Mouse (Mus musculus): ENCODE results near the gene Arhgap25. TPM values are rescaled to one million over a fixed set of nuclear protein-coding genes. Genes with fewer than 3 reads are reported as not detected.

The Arhgap25 gene
- polyA plus RNA-seq, 1 experiment from 2014 or later: 7.5 TPM

DNA sequence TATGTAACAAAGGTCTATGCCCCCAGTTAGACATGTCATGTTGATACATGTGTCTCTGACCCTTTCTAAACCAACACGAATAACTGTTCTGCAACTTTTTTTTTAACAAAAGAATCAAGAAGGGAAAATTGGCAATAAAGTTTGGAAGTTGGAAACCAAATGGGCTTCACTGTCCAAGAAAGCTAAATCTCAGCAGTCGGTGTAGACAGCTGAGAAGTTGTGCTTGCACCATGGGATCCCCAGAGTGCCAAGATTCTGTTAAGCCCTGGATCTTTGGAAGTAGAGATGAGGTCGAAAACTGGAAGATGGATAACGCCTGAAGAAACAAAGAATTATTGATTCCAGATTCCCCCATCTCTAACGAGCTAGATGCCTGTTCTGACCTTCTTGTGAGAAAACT is 32.1 kb upstream of the Arhgap25 start:
- no peaks in the 10 kb centered on the region for H3K36me3 ChIP-seq (ENCODE audit: control insufficient read depth, insufficient read depth)
- WGBS: 67% methylated on average over 5 of the region's 5 CpGs
- no peak overlapping the region for H3K9ac ChIP-seq (ENCODE audit: low read length)
- no peaks in the 10 kb centered on the region for H3K4me1 ChIP-seq (ENCODE audit: control insufficient read depth, insufficient read depth, low read length)
- no peak overlapping the region for H3K27ac ChIP-seq (ENCODE audit: low read length)
- H3K27me3 ChIP-seq (ENCODE audit: control insufficient read depth, insufficient read depth, low read length): no peaks in the 10 kb centered on the region
- no peak overlapping the region for H3K4me3 ChIP-seq (ENCODE audit: low read length)
- H3K4me2 ChIP-seq (ENCODE audit: low read depth, low read length): no peak overlapping the region
- ATAC-seq (replicated peaks; ENCODE audit: extremely low read depth, insufficient read depth, low FRiP score): no peak
- no peaks in the 10 kb centered on the region for H3K9me3 ChIP-seq (replicated peaks; ENCODE audit: control insufficient read depth, low read length)

DNA sequence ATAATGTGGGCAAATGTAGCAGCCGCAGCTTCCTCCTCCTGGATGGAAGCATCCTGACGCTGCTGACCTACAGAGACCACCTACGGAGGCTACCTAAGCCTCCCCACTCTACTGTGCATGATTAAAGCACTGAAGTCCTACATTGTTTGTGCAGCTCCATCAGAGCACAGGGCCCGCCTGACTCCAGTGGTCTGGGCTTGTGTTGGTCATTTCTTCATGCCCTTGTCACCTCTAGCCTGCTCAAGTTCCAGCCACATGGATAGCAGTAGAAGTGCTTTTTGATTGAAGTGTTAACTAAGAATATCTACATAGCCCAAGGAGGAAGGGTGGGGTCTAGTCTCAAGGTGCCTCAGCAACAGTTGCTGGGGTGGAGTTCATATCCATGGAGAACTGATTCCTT is 31.3 kb upstream of the Arhgap25 start:
- no peak overlapping the region for H3K27ac ChIP-seq (ENCODE audit: low read length)
- no peak overlapping the region for H3K9ac ChIP-seq (ENCODE audit: low read length)
- ATAC-seq (replicated peaks; ENCODE audit: extremely low read depth, insufficient read depth, low FRiP score): no peak
- H3K27me3 ChIP-seq (ENCODE audit: control insufficient read depth, insufficient read depth, low read length): no peaks in the 10 kb centered on the region
- H3K9me3 ChIP-seq (replicated peaks; ENCODE audit: control insufficient read depth, low read length): no peaks in the 10 kb centered on the region
- H3K4me2 ChIP-seq (ENCODE audit: low read depth, low read length): no peak overlapping the region
- no peak overlapping the region for H3K4me3 ChIP-seq (ENCODE audit: low read length)
- H3K4me1 ChIP-seq (ENCODE audit: control insufficient read depth, insufficient read depth, low read length): no peaks in the 10 kb centered on the region
- H3K36me3 ChIP-seq (ENCODE audit: control insufficient read depth, insufficient read depth): no peaks in the 10 kb centered on the region
- 90% methylated on average over 4 of the region's 4 CpGs for WGBS

DNA sequence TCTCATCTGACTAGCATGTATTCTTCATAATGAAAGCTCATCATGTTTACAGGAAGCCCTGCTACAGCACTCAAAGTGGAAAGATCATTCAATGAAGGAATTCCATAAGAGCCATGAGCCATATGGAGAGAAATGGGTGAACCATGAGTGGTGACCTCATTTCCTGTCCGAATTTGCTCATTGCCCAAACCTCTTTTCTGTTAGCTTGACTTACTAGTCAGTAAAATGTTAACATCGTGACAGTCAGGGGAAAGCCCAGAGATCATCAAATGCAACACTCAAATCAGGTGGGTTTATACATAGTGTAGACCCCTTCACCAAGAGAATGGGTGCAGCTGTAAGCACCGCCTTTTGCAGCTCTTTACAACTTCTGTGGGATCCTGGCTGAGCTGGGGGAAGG is 20.7 kb upstream of the Arhgap25 start:
- H3K9ac ChIP-seq (ENCODE audit: low read length): no peak overlapping the region

DNA sequence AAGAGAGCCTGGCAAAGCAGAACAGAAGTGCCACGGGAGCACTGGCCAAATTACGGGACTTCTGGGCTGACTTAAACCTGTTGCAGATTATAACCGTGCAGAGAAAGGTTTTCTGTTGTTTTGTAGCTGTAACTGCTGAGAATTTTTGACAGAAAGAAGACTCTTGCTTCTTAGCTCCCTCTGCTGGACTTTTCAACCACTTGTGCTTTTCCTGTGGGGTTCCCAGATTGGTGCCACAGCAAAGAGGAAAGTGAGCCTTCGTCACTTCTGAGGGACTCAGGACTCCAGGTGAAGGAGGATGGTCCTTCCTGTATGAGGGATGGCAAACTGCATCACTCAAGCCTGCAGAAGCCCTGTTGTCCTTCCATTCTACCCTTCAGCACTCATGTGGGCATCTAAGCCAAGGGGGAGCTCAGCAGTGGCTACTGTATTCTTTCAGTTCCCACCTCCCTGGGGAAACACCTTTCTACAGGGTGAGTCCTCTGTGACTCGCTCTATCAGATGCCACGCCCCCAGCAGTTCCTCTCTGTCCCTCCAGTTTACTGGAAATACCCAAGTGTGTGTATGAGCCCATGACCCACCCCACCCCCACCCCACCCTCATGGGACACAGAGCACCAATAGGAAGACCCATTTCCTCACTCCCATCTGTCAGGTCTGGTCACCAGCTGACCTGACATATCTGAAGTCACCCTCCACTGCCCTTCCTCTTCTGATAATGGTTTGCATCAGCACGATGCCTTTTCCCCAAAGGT is 19.2 kb upstream of the Arhgap25 start:
- Histone ChIP-seq H3K36me3 (ENCODE audit: control insufficient read depth, insufficient read depth) (no peaks in the 10 kb centered on the region), H3K27ac (ENCODE audit: low read length) (no peak overlapping the region), H3K9ac (ENCODE audit: low read length) (no peak overlapping the region), H3K4me3 (ENCODE audit: low read length) (no peak overlapping the region), H3K4me1 (ENCODE audit: control insufficient read depth, insufficient read depth, low read length) (no peaks in the 10 kb centered on the region), H3K9me3 (replicated peaks; ENCODE audit: control insufficient read depth, low read length) (no peaks in the 10 kb centered on the region), H3K27me3 (ENCODE audit: control insufficient read depth, insufficient read depth, low read length) (no peaks in the 10 kb centered on the region), H3K4me2 (ENCODE audit: low read depth, low read length) (no peak overlapping the region)
- WGBS: 37% methylated on average over 7 of the region's 7 CpGs
- ATAC-seq (replicated peaks; ENCODE audit: extremely low read depth, insufficient read depth, low FRiP score): no peak

More for the DNA sequence above, 20.7 kb upstream of the Arhgap25 start:
- WGBS: 63% methylated on average over 3 of the region's 3 CpGs
- Histone ChIP-seq H3K27ac (ENCODE audit: low read length) (no peak overlapping the region), H3K4me1 (ENCODE audit: control insufficient read depth, insufficient read depth, low read length) (no peaks in the 10 kb centered on the region), H3K36me3 (ENCODE audit: control insufficient read depth, insufficient read depth) (no peaks in the 10 kb centered on the region), H3K9me3 (replicated peaks; ENCODE audit: control insufficient read depth, low read length) (no peaks in the 10 kb centered on the region), H3K4me2 (ENCODE audit: low read depth, low read length) (no peak overlapping the region), H3K27me3 (ENCODE audit: control insufficient read depth, insufficient read depth, low read length) (no peaks in the 10 kb centered on the region), H3K4me3 (ENCODE audit: low read length) (no peak overlapping the region)
- ATAC-seq (replicated peaks; ENCODE audit: extremely low read depth, insufficient read depth, low FRiP score): no peak

DNA sequence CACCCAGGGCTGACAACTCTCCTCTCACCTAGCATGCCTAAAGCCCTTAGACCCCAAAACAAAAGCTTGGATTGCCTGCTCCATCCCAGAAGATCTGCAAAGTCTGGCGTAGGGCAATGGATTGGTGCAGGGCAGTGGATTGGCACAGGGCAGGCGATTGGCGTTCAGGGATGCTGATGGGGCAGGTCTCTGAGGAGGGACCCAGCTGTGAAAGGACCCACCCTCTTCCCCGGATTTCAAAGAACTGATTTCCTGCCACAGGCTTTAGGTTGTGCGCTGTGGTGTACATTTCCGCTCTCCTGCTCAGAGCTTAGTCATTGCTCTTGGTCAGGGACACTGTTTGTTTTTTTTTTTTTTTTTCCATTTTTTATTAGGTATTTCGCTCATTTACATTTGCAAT is 14.8 kb upstream of the Arhgap25 start:
- Histone ChIP-seq H3K27ac (ENCODE audit: low read length) (no peak overlapping the region), H3K9me3 (replicated peaks; ENCODE audit: control insufficient read depth, low read length) (peaks cover 8% of the 10 kb centered on the region), H3K4me2 (ENCODE audit: low read depth, low read length) (no peak overlapping the region), H3K27me3 (ENCODE audit: control insufficient read depth, insufficient read depth, low read length) (no peaks in the 10 kb centered on the region), H3K4me3 (ENCODE audit: low read length) (no peak overlapping the region), H3K9ac (ENCODE audit: low read length) (no peak overlapping the region), H3K36me3 (ENCODE audit: control insufficient read depth, insufficient read depth) (no peaks in the 10 kb centered on the region), H3K4me1 (ENCODE audit: control insufficient read depth, insufficient read depth, low read length) (no peaks in the 10 kb centered on the region)
- ATAC-seq (replicated peaks; ENCODE audit: extremely low read depth, insufficient read depth, low FRiP score): no peak
- 80% methylated on average over 7 of the region's 7 CpGs for WGBS

DNA sequence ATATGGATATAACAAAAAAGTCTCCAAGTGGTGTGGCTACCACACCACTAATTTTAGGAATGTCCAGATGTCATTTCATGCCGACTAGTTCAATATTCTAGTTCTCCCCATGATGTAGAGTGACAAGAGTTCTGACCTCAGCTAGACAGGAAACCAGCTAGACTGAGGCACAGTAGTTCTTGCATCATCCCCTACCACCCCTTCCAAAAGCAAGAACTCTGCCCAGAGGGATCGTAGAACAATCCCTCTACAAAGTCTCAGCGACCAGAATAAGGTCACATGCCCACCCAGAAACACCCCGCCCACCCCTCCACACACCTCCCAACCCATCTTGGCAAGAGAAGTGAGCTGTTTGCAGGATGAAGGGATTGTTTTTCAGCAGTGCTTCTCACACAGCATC is 14.4 kb upstream of the Arhgap25 start:
- no peak for ATAC-seq (replicated peaks; ENCODE audit: extremely low read depth, insufficient read depth, low FRiP score)
- no peak overlapping the region for H3K4me3 ChIP-seq (ENCODE audit: low read length)
- no peak overlapping the region for H3K4me2 ChIP-seq (ENCODE audit: low read depth, low read length)
- peaks cover 8% of the 10 kb centered on the region for H3K9me3 ChIP-seq (replicated peaks; ENCODE audit: control insufficient read depth, low read length)
- no peak overlapping the region for H3K27ac ChIP-seq (ENCODE audit: low read length)
- H3K9ac ChIP-seq (ENCODE audit: low read length): no peak overlapping the region
- no peaks in the 10 kb centered on the region for H3K36me3 ChIP-seq (ENCODE audit: control insufficient read depth, insufficient read depth)
- no peaks in the 10 kb centered on the region for H3K27me3 ChIP-seq (ENCODE audit: control insufficient read depth, insufficient read depth, low read length)
- no peaks in the 10 kb centered on the region for H3K4me1 ChIP-seq (ENCODE audit: control insufficient read depth, insufficient read depth, low read length)
- WGBS: 76% methylated on average over 4 of the region's 4 CpGs

DNA sequence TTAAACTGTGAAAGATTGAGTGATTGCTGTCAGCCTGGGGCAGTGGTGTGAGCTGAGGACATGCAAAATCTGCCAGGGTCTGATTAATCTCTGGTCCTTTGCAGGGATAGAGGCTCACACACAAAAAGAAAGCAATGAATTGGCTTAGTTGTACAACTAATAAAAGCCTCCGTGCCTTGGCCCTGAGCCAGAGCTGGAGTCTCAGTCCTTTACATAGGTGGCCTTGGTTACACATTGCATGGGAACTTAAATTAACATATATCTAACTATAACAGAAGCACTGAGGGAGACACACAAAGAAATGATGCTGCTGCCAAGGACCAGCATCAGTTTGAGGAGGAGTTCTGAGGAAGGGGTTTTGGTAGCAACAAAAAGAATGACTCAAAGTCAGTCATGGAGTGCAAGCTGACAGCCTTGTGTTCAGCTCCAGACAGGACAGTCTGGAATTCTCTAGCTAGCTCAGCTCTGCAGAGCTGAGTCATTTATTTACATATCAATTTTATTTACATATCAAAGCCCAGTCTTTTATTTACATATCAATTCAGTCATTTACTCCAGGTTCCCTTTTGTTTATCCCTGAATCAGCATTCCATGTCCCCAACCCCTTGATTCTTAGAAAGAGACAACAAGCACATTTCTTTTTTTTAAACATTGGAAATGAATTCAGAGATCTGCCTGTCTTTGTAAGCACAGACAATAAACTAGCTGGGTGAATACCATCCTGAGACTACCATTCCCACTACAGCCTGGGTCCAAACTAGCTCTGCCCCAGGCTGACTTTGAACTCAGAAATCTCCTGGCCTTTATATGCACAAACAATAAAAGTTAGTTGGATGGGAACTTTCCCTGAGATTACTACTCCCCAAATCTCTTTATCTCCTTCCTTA is 12.5 kb upstream of the Arhgap25 start:
- Histone ChIP-seq H3K27ac (ENCODE audit: low read length) (no peak overlapping the region), H3K9ac (ENCODE audit: low read length) (no peak overlapping the region), H3K36me3 (ENCODE audit: control insufficient read depth, insufficient read depth) (no peaks in the 10 kb centered on the region), H3K9me3 (replicated peaks; ENCODE audit: control insufficient read depth, low read length) (peaks cover 8% of the 10 kb centered on the region), H3K27me3 (ENCODE audit: control insufficient read depth, insufficient read depth, low read length) (no peaks in the 10 kb centered on the region), H3K4me2 (ENCODE audit: low read depth, low read length) (no peak overlapping the region), H3K4me3 (ENCODE audit: low read length) (no peak overlapping the region), H3K4me1 (ENCODE audit: control insufficient read depth, insufficient read depth, low read length) (no peaks in the 10 kb centered on the region)
- 44% methylated on average over 1 of the region's 1 CpGs for WGBS
- ATAC-seq (replicated peaks; ENCODE audit: extremely low read depth, insufficient read depth, low FRiP score): no peak

DNA sequence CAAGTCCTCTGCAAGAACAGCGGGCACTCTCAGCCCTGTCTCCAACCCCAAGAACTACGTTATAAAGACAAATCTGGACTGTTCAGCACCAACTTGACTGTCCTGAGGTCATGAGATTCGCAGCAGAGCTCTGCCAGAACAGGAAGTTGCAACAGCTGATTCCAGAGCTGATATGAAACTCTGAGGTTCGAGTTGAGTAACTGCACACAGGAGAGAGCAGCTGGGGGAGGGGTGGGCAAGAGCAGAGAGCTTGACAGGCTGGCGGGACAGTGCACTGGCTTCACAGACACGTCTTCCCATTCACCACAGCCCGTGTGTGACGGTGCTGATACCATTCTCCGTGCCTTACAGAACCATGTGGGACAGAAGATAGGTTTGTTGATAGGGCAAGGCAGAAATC is 9.0 kb upstream of the Arhgap25 start:
- peak; percentile 65 for ATAC-seq (replicated peaks; ENCODE audit: extremely low read depth, insufficient read depth, low FRiP score)
- no peaks in the 10 kb centered on the region for H3K4me1 ChIP-seq (ENCODE audit: control insufficient read depth, insufficient read depth, low read length)
- no peak overlapping the region for H3K27ac ChIP-seq (ENCODE audit: low read length)
- no peak overlapping the region for H3K4me2 ChIP-seq (ENCODE audit: low read depth, low read length)
- WGBS: 28% methylated on average over 9 of the region's 9 CpGs
- H3K9ac ChIP-seq (ENCODE audit: low read length): no peak overlapping the region
- no peak overlapping the region for H3K4me3 ChIP-seq (ENCODE audit: low read length)
- H3K9me3 ChIP-seq (replicated peaks; ENCODE audit: control insufficient read depth, low read length): peaks cover 8% of the 10 kb centered on the region
- 0 out of 2 replicates have a peak, but pooled peaks cover 2% of the 10 kb centered on the region for H3K27me3 ChIP-seq (ENCODE audit: control insufficient read depth, insufficient read depth, low read length)
- no peaks in the 10 kb centered on the region for H3K36me3 ChIP-seq (ENCODE audit: control insufficient read depth, insufficient read depth)

DNA sequence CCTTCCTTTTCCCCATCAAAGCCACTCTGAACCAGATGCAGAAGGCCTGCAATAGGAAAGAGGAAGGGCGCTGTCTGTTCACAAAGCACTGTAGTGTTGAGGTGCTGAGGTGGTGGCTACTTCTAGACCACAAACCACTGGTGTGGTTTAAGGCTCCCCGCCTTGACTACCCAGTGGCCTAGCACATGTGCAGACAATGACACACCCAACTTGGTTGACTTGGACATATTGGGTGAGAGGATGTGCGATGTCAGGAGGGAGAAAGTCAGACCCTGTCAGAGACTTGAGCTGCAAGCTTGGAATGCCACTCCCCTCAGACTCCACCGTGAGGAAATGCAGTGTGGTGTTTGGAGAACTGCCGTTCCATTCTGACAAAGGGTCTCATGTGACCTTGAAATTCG is 8.1 kb upstream of the Arhgap25 start:
- Histone ChIP-seq H3K4me1 (ENCODE audit: control insufficient read depth, insufficient read depth, low read length) (no peaks in the 10 kb centered on the region), H3K4me2 (ENCODE audit: low read depth, low read length) (no peak overlapping the region), H3K36me3 (ENCODE audit: control insufficient read depth, insufficient read depth) (no peaks in the 10 kb centered on the region), H3K4me3 (ENCODE audit: low read length) (no peak overlapping the region), H3K9me3 (replicated peaks; ENCODE audit: control insufficient read depth, low read length) (peaks cover 6% of the 10 kb centered on the region), H3K27me3 (ENCODE audit: control insufficient read depth, insufficient read depth, low read length) (peaks cover 5% of the 10 kb centered on the region; the same call in 1 of the 2 replicates), H3K9ac (ENCODE audit: low read length) (no peak overlapping the region), H3K27ac (ENCODE audit: low read length) (peak overlapping the region; percentile 10; the same call in 1 of the 2 replicates)
- ATAC-seq (replicated peaks; ENCODE audit: extremely low read depth, insufficient read depth, low FRiP score): no peak
- WGBS: 67% methylated on average over 6 of the region's 6 CpGs
